Mouse (Mus musculus): ENCODE measurements around the gene Rbbp4. TPM values are rescaled to one million over a fixed set of nuclear protein-coding genes. Genes with fewer than 3 reads are reported as not detected.

Gene Rbbp4
- total RNA-seq, 1 experiment from 2014 or later = 122 TPM

Small RNAs within 50 kb of the gene (microRNA-seq; reads per million reads assigned to microRNA genes)
- 0 reads per million in 2 experiments for gene Gm22994

Other genes with a start within 250 kb of the Rbbp4 start
- not detected in 2 replicates for gene Tmem54, start 229.8 kb downstream of the Rbbp4 start, total RNA-seq (2021)
- gene Hpca, start 213.3 kb downstream of the Rbbp4 start, total RNA-seq (2021) = 1.2 and 5.1 TPM in 2 replicates
- gene Fndc5, start 198.4 kb downstream of the Rbbp4 start, total RNA-seq (2021) = 13.1 and 18.0 TPM in 2 replicates
- 24.5 and 30.0 TPM in 2 replicates for gene S100pbp, start 145.6 kb downstream of the Rbbp4 start, total RNA-seq (2021)
- 72.1 and 85.5 TPM in 2 replicates for gene Yars, start 145.6 kb downstream of the Rbbp4 start, total RNA-seq (2021)
- 14.5 and 16.5 TPM in 2 replicates for gene C77080, start 74.0 kb downstream of the Rbbp4 start, total RNA-seq (2021)
- gene Sync, start 47.8 kb downstream of the Rbbp4 start, total RNA-seq (2021) = 1.7 and 2.5 TPM in 2 replicates
- gene Zbtb8os, start 325 bp upstream of the Rbbp4 start, total RNA-seq (2021) = 42.2 and 46.4 TPM in 2 replicates
- gene Zbtb8a, start 42.7 kb upstream of the Rbbp4 start, total RNA-seq (2021) = 8.1 and 9.0 TPM in 2 replicates
- 0.15 and 0.30 TPM in 2 replicates for gene Zbtb8b, start 105.5 kb upstream of the Rbbp4 start, total RNA-seq (2021)
- gene Bsdc1, start 126.2 kb upstream of the Rbbp4 start, total RNA-seq (2021) = 52.3 and 55.7 TPM in 2 replicates
- gene Tssk3, start 155.7 kb upstream of the Rbbp4 start, total RNA-seq (2021) = not detected in 2 replicates
- gene Fam229a, start 155.8 kb upstream of the Rbbp4 start, total RNA-seq (2021) = not detected in 2 replicates
- gene Marcksl1, start 178.2 kb upstream of the Rbbp4 start, total RNA-seq (2021) = 78.9 and 81.4 TPM in 2 replicates
- gene Hdac1, start 207.3 kb upstream of the Rbbp4 start, total RNA-seq (2021) = 55.7 and 59.5 TPM in 2 replicates
- 5.0 and 26.2 TPM in 2 replicates for gene Lck, start 238.3 kb upstream of the Rbbp4 start, total RNA-seq (2021)
- 30.6 and 32.3 TPM in 2 replicates for gene Fam167b, start 243.2 kb upstream of the Rbbp4 start, total RNA-seq (2021)

Data from adrenal gland, postnatal 14 days (tissue).